Mouse (Mus musculus) brain, embryonic 14.5 days (tissue): ENCODE results near the gene Muc4.

Experiments used
- CTCF ChIP-seq: fragments of 200-500 bp; IDR thresholded peaks from 2 replicates; pipeline ENCODE4 v1.5.1; 2012; ENCODE audit warnings: inconsistent platforms, mild to moderate bottlenecking, moderate library complexity, borderline replicate concordance; ENCODE audit not compliant: insufficient read depth, insufficient read length; ENCODE audit errors: extremely low read depth
- POLR2A ChIP-seq: fragments of 200-500 bp; IDR thresholded peaks from 2 replicates; pipeline ENCODE4 v1.6.1; 2012; ENCODE audit warnings: mild to moderate bottlenecking, inconsistent platforms, borderline replicate concordance; ENCODE audit not compliant: poor library complexity, insufficient read depth, insufficient read length, severe bottlenecking; ENCODE audit errors: extremely low read depth

DNA sequence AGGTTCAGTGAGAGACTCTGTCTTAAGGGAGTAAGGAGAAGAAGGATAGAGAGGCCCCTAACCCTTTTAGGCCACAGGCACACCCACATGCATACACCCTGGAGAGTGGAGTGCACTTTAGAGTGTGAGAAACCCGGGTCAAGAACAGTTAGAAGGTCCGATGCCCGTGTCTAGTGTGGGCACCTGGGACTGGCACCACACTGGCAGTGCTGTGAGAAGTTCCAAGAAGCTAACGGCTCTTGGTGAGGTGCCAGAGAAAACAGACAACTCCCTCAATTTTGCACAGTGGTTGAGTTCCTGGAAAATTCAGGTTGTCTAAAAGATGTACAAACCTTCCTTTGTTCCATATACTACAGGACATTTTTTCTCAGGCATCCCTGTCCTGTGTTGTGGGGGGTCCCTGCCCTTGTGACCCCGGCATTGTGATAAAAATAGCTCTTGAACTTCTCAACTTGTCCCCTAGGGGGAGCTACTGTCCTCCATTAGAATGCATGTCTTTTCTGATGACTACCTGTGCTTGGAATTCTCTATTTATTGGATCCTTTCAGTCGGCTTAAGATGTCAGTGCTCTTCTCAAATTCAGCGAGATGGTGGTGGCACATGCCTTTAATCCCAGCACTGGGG, 38.7 kb upstream of the Muc4 start:
- TF ChIP-seq POLR2A = no peak
- TF ChIP-seq CTCF = peak; percentile 48; the same call in 1 of the 2 replicates
